Mouse (Mus musculus) myocyte (in vitro differentiated cells): ENCODE data around the gene Lenep.

ENCODE experiments used
- E2F4 ChIP-seq: IDR thresholded peaks from one replicate; pipeline ENCODE4 v1.6.1; 2011; ENCODE audit warnings: mild to moderate bottlenecking, control low read depth, moderate library complexity; ENCODE audit not compliant: insufficient read depth
- MAX ChIP-seq: IDR thresholded peaks from one replicate; pipeline ENCODE4 v1.6.1; 2011; ENCODE audit warnings: low read depth, mild to moderate bottlenecking, control low read depth
- MYOG ChIP-seq, 3 experiments: IDR thresholded peaks; one replicate each; pipeline ENCODE4 v1.6.1; 2011; ENCODE audit warnings: control low read depth in 2 of 3, low read depth in 2 of 3, mild to moderate bottlenecking in 2 of 3; ENCODE audit not compliant: insufficient read length in 2 of 3, control insufficient read depth in 1 of 3, insufficient read depth in 1 of 3
- POLR2A ChIP-seq: IDR thresholded peaks from one replicate; pipeline ENCODE4 v1.6.1; 2011; ENCODE audit warnings: low read depth, mild to moderate bottlenecking, control low read depth, moderate library complexity; ENCODE audit not compliant: insufficient read length
- SRF ChIP-seq: IDR thresholded peaks from one replicate; pipeline ENCODE4 v1.6.1; 2011; ENCODE audit warnings: low read depth; ENCODE audit not compliant: control insufficient read depth, insufficient read length
- TCF12 ChIP-seq: IDR thresholded peaks from one replicate; pipeline ENCODE4 v1.6.1; 2011; ENCODE audit warnings: mild to moderate bottlenecking, control low read depth; ENCODE audit not compliant: poor library complexity, insufficient read depth, severe bottlenecking
- USF1 ChIP-seq: IDR thresholded peaks from one replicate; pipeline ENCODE4 v1.6.1; 2011; ENCODE audit warnings: low read depth, mild to moderate bottlenecking, control low read depth, moderate library complexity

- TF ChIP-seq USF1 (no peak), POLR2A (no peak), E2F4 (no peak), MAX (no peak), MYOG (IDR thresholded peaks at IDR 0.05; ENCODE audit: control insufficient read depth in 1 of 3, insufficient read depth in 1 of 3, insufficient read length in 2 of 3, low read depth in 2 of 3) (no peak), SRF (no peak), TCF12 (no peak)
Observed at GRCm38 (mm10) chr3:89417840-89418169, 15.2 kb upstream of the Lenep start.
